Mouse (Mus musculus) ovary, postnatal 36 days (tissue): ENCODE measurements around the gene Ttc30a2.
"Not testable (repeated sequence)": the region's sequence is repeated elsewhere in the genome, so short reads cannot be mapped to it uniquely, and the experiment has no call there.

Source experiments
- DNase-seq: peaks from one replicate; pipeline ENCODE4 v3.0.0; 2022; ENCODE audit warnings: low spot score, mixed read lengths

The Ttc30a2 gene

GRCm38 (mm10) chr2:75980933-75981439 is 3.0 kb upstream of the Ttc30a2 start:
- not testable (repeated sequence) for DNase-seq

DNA sequence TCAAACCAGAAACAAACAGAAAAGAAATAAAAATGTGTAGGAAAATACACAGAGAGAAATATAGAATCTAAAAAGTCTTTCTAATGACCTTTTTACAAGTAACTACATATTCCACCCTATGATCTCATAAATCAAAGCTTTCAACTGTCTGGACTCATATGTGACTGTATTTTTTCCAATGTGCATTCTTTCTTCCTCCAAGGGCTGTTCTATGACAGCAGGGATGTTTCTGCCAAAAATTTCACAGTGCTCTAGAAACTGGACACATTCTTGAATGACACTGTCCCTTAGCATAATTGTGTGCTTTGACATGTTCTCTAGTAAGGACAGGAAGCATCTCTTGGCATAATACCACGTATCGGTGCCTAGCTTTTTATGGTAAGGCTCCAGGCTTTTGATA is 1.9 kb downstream of the Ttc30a2 start:
- DNase-seq, result not testable (repeated sequence)

DNA sequence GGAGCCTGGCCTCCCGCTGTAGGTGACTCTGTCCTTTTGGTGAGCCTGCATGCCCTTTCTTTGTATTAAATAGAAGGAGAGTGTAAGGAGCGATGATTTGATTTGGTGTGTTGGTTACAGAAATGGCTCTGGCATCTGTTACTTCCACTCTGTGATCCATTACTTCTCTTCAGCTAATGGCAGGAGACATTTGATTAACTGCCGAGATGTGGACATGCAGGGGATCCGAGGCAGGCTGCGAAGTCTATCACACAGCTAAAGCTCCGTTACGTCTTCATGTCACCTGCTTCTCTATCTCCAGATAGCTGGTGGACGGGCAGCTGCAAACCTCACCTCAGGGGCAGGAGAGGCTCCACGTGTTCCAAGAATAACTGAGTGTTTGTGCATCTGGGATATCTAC is 3.8 kb downstream of the Ttc30a2 start:
- no peak for DNase-seq

DNA sequence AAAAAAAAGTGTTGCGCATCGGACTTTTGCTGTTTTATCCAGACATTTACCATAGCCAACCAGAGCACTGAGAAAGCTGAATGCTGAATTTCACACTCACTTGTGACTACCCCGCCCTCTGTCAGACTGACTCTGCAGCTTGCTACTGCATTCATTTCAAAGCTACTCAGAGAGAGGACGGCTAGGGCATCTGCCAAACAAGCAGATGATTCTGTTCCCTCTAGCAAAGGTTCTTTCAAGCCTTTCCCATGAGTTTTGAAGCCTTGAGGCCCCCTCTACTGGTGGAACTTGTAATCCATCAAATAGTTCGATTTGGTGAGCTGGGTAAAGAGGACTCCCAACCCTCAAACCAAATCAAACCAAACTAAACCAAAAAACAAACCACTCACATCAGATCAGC is 13.0 kb downstream of the Ttc30a2 start:
- DNase-seq, result peak; percentile 10

DNA sequence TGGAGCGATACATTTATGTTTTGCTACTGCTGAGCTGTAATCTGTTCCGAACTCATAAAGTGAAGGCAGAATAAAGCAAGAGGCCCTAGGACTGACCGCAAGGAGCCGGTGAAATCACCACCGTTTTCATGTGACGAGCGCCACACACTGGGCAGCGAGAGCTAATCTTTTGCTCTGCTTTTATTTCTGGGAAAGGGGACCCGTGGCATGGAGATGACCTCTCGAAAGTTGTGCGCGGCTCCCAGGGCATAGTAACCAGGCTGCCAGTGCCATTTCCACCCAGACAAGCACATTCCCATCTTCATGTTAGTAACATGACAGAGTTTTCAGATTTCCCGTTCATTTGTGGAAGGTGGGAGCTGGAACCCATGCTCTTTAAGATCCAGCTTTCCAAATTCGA is 13.5 kb downstream of the Ttc30a2 start:
- peak; percentile 69 for DNase-seq

GRCm38 (mm10) chr2:75964051-75964450 is 13.9 kb downstream of the Ttc30a2 start:
- DNase-seq, result no peak

- DNase-seq, result no peak
Observed at GRCm38 (mm10) chr2:75963211-75963840, 14.6 kb downstream of the Ttc30a2 start.

GRCm38 (mm10) chr2:75960366-75961330 is 17.3 kb downstream of the Ttc30a2 start:
- peak; percentile 5 for DNase-seq

DNA sequence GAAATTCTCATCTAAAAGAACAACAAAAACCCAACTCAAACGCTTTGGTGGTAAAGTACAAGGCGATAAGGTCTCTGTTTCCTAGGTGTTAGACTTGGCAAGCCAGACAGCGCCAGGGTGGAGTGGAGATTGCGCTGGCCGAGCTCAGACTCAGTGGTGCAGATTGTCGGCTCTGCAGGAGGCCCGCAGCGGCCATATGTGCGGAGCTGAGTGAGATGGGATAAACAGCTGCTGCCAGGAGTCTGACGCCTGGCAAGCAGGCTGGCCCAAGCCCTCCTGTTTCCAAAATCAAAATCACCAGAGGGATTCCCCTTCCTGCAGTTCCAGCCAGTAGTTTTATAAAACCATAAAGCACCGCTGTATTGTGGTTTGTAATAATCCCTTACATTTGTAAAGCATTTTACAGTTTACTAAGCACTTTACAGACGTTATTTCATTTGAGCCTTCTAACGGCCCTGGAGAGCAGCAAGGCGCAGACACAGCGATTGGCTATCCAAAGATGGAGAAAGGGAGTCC is 18.1 kb downstream of the Ttc30a2 start:
- DNase-seq, result peak; percentile 12

DNA sequence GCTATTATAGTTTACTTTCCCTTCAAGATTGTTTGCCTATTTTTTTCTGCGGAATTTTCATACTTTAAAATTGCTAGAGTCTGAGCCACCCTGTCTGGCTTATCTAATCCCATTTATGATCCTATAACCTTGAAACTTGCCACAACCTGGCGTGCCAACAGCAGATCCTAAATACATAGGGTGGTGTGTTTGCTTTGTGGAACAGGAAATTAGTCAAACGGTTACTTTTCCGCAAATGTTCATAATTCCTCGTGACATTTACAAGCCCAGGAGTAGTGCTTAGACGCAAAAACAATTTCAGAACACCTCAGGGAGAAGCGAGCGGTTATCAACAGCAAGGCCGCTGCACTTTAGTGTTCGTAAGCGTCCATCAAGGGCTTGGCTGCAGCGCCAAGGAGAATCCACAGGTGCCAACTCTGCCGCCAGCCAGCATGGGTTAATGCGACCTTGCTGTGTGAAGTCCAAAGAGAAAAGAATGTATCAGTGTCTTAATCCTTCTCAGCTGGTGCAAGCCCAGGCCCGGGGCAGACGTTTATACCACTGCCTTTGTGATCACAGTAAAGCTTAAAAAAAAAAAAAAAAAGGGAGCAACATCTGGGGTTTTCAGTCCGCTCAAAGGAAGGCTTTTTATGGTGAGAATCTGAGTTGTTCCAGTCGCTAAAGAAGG is 18.7 kb downstream of the Ttc30a2 start:
- peak; percentile 24 for DNase-seq

GRCm38 (mm10) chr2:75955709-75956108 is 22.3 kb downstream of the Ttc30a2 start:
- DNase-seq, result no peak

- DNase-seq, result no peak
Observed at GRCm38 (mm10) chr2:75953320-75953719, 24.6 kb downstream of the Ttc30a2 start.

- DNase-seq, result no peak
Observed at GRCm38 (mm10) chr2:75950685-75951084, 27.3 kb downstream of the Ttc30a2 start.

- DNase-seq, result peak; percentile 65
Observed at GRCm38 (mm10) chr2:75938117-75939063, 39.6 kb downstream of the Ttc30a2 start, which contains the start of gene Ttc30b. Gene Ttc30b, minus strand, starts transcription at chr2:75938585.

DNA sequence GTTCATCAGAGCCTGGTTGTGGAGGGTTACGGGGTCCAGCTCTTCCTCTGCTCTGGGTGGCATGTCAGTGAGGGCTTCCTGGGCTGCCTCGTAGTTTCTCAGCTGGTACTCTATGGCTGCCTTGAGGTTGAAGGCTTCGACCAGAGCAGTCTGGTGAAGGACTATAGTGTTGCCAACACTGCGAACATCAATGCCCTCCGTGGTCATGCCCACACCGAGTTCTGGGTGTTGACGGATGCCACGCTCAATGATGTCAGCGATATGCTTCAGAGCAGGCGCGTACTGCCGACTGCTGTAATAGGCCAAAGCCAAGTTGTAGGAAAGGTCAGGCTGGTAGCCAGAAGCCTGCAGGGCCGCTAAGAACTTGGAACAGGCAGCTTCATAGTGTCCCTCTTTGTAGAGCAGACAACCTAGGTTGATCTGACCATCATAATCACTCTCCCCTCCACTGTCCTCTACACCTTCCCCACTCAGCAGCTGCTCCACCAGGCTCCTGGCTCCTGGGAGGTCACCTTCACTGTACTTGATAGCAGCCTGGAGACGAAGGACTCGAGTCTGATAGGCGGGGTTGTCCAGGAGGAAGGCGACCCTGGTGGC is 40.4 kb downstream of the Ttc30a2 start:
- not testable (repeated sequence) for DNase-seq

DNA sequence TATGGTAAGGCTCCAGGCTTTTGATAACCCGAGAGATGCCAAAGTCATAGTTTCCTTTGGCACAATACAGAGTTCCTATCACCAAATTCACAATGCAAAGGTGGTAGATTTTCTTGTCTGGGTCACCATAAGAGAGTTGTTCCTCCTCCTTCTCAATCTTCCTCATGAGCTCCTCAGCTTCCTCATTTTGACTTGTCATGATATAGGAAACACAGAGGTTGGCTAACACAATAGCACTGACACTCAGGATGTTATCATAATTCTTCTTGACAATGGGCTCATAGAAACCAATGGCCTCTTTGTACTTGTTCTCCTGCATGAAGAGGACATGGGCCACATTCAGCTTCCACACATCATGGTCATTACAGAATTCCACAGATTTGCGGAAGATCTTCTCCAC is 41.3 kb downstream of the Ttc30a2 start:
- not testable (repeated sequence) for DNase-seq

GRCm38 (mm10) chr2:75933541-75933940 is 44.4 kb downstream of the Ttc30a2 start:
- DNase-seq, result no peak

GRCm38 (mm10) chr2:75930941-75931340 is 47.0 kb downstream of the Ttc30a2 start:
- DNase-seq, result no peak

GRCm38 (mm10) chr2:75929786-75930444 is 48.1 kb downstream of the Ttc30a2 start:
- DNase-seq, result no peak

GRCm38 (mm10) chr2:75929141-75929540 is 48.8 kb downstream of the Ttc30a2 start:
- DNase-seq, result no peak
